Mouse (Mus musculus) cerebellum, adult 2 months (tissue): ENCODE results near the gene Palm3.

Source experiments
- CTCF ChIP-seq: fragments of 200-500 bp; IDR thresholded peaks from 2 replicates; pipeline ENCODE4 v1.5.1; 2011; ENCODE audit warnings: low read depth, mild to moderate bottlenecking, control low read depth, low read length, moderate library complexity, borderline replicate concordance; ENCODE audit not compliant: insufficient read depth
- POLR2A ChIP-seq: fragments of 200-500 bp; IDR thresholded peaks from 2 replicates; pipeline ENCODE4 v1.6.1; 2011; ENCODE audit warnings: low read length, control low read depth, borderline replicate concordance; ENCODE audit not compliant: insufficient read depth

DNA sequence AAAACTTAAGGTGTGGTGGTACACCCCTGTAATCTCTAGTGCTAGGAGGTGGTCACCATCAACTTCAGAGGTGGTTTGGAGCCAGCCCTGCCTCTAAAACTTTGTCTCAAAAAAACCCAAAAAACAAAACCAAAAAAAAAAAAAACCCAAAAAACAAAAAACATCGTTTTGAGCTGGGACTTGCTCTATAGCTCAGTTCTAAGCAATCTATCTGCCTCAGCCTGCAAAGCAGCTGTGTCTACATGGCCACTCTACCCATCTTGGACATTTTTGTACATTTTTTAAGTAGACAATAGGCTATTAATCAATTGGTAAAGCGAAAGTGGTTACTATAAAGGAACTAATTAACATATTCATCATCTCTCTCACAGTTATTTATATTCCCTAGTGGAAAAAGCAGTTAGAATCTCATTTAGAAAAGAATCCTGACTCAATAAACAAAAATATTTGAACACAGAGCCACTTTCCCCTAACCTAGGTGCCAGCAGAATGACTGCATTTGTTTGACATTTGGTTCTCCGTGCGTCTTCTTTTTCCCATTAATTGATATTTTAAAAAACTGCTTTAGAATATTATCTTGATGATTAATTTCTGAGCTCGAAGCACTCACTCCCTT is 44.3 kb downstream of the Palm3 start:
- no peak for TF ChIP-seq POLR2A
- TF ChIP-seq CTCF = no peak
